Mouse (Mus musculus): ENCODE measurements around the gene Ehd1. TPM values are rescaled to one million over a fixed set of nuclear protein-coding genes. Genes with fewer than 3 reads are reported as not detected.
A peak's percentile ranks its signal among the peaks of the same experiment; 100 is the strongest.
"Not testable (repeated sequence)": the region's sequence is repeated elsewhere in the genome, so short reads cannot be mapped to it uniquely, and the experiment has no call there.

Gene Ehd1
- polyA plus RNA-seq, 1 experiment from 2014 or later, result 68.8 TPM

GRCm38 (mm10) chr19:6281122-6282020 is 4.8 kb downstream of the Ehd1 start:
- Histone ChIP-seq H3K27ac (peak overlapping the region; percentile 98), H3K4me3 (replicated peaks) (no peak overlapping the region), H3K9ac (peak overlapping the region; percentile 95), H3K27me3 (no peaks in the 10 kb centered on the region), H3K9me3 (replicated peaks) (no peaks in the 10 kb centered on the region), H3K36me3 (peaks cover 66% of the 10 kb centered on the region), H3K4me1 (replicated peaks) (peaks cover 91% of the 10 kb centered on the region), H3K4me2 (peak overlapping the region; percentile 98)
- WGBS (ENCODE audit: insufficient replicate concordance), result 69% methylated on average over 14 of the region's 14 CpGs
- DNase-seq (no peak), ATAC-seq (ENCODE audit: low read depth) (no peak)

- no peaks in the 10 kb centered on the region for H3K27me3 ChIP-seq
- no peak overlapping the region for H3K4me3 ChIP-seq (replicated peaks)
- peak overlapping the region; percentile 66 for H3K4me2 ChIP-seq
- H3K9me3 ChIP-seq (replicated peaks), result no peaks in the 10 kb centered on the region
- 11% methylated on average over 5 of the region's 5 CpGs for WGBS (ENCODE audit: insufficient replicate concordance)
- ATAC-seq (ENCODE audit: low read depth) (peak; percentile 21; the same call in 1 of the 2 replicates), DNase-seq (no peak)
- peak overlapping the region; percentile 95 for H3K9ac ChIP-seq
- H3K27ac ChIP-seq, result peak overlapping the region; percentile 98
- peaks cover 82% of the 10 kb centered on the region for H3K36me3 ChIP-seq
- peaks cover 100% of the 10 kb centered on the region for H3K4me1 ChIP-seq (replicated peaks)
Measured at GRCm38 (mm10) chr19:6283001-6283400, 6.5 kb downstream of the Ehd1 start.

DNA sequence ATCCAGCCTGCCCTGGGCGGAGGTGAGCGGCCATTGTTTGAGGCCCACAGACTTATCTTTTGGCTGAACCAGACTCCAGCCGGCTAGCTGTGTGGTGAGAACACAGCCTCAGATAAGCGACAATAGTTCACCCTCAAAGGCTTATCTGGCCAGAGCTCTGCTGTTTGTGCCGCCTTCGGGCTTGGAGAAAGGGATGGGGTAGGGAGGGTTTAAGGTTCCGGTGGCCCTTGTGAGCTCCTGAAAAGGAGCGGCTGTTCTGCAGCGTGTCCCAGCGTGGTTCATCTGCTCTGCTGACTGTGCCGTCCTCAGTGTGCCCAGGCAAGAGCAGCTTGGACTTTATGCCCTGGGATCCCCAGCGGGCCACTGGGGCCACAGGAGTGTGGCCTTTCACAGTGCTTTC is 8.0 kb downstream of the Ehd1 start:
- Histone ChIP-seq H3K4me2 (peak overlapping the region; percentile 66), H3K27ac (peak overlapping the region; percentile 98), H3K4me1 (replicated peaks) (peaks cover 100% of the 10 kb centered on the region), H3K9me3 (replicated peaks) (no peaks in the 10 kb centered on the region), H3K27me3 (no peaks in the 10 kb centered on the region), H3K9ac (peak overlapping the region; percentile 95), H3K36me3 (peaks cover 84% of the 10 kb centered on the region), H3K4me3 (replicated peaks) (peak overlapping the region; percentile 35)
- peak; percentile 78 for ATAC-seq (ENCODE audit: low read depth)
- DNase-seq, result peak; percentile 76
- WGBS (ENCODE audit: insufficient replicate concordance), result 8% methylated on average over 12 of the region's 12 CpGs

DNA sequence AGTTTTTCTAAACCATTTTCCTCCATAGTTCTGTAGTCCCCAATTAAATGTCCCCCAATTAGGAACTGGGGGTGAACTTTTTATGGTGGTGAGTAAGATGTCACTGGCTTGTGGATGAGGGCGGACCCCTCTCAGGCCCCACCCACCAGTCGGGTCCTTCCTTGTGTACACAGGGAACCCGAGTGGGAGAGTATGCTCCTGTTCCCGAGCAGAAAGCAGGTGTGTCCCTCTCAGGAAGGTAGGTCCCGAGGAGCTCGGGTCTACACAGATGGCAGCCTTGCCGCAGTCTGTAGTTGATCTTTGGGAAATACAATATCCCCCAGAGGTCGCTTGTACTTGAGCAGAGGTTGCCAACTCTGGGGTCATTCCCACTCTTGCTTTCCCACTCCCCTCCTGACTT is 8.7 kb downstream of the Ehd1 start:
- 0 out of 2 replicates have a peak, but pooled peaks have one; percentile 14 for ATAC-seq (ENCODE audit: low read depth)
- Histone ChIP-seq H3K9ac (peak overlapping the region; percentile 95), H3K36me3 (peaks cover 85% of the 10 kb centered on the region), H3K9me3 (replicated peaks) (no peaks in the 10 kb centered on the region), H3K4me3 (replicated peaks) (peak overlapping the region; percentile 35), H3K4me2 (peak overlapping the region; percentile 66), H3K27me3 (no peaks in the 10 kb centered on the region), H3K4me1 (replicated peaks) (peaks cover 100% of the 10 kb centered on the region), H3K27ac (peak overlapping the region; percentile 98)
- WGBS (ENCODE audit: insufficient replicate concordance), result 15% methylated on average over 8 of the region's 8 CpGs
- DNase-seq, result peak; percentile 53

DNA sequence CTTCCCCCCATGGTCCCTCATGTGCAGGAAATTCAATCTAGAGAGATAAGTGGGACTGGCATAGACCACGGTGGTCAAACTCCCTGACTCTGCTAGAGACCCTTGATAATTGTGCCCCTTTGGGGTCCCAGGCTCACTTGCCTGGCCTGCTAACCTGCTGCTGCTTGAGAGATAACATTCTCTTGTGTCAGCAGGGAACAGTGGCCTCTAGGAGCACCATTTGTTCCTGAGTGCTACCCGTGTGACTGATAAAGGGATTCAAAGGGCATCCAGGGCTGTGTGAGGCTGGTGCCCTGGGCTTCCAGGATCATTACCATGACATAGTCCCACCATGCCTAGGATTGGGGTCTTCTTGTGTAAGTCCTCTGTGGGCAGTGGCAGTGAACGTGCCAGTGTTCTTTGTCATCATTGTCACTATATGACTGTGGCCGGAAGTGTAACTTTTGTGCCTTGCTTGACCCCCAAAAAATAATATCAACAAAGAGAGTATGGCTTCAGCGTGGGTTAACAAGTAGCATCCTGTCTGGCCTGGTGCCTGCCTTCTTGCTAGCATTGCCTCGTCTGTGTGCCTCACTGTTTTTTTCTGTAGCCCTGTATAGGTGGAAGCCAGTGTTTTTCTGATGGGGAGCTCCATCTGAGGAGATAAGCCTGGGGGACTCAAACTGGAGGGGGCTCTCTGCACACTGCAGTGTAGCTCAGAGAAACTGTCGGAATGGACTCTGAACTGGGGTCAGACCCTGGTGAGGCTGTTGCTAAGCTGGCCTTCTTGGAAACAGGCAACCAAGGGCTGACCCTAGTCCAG is 9.3 kb downstream of the Ehd1 start:
- Histone ChIP-seq H3K4me2 (peak overlapping the region; percentile 66), H3K36me3 (peaks cover 82% of the 10 kb centered on the region), H3K4me1 (replicated peaks) (peaks cover 100% of the 10 kb centered on the region), H3K4me3 (replicated peaks) (peak overlapping the region; percentile 35), H3K27me3 (no peaks in the 10 kb centered on the region), H3K9ac (peak overlapping the region; percentile 95), H3K9me3 (replicated peaks) (no peaks in the 10 kb centered on the region), H3K27ac (peak overlapping the region; percentile 98)
- WGBS (ENCODE audit: insufficient replicate concordance), result 22% methylated on average over 7 of the region's 7 CpGs
- DNase-seq (peak; percentile 63), ATAC-seq (ENCODE audit: low read depth) (peak; percentile 64)

- H3K36me3 ChIP-seq, result peaks cover 82% of the 10 kb centered on the region
- no peaks in the 10 kb centered on the region for H3K9me3 ChIP-seq (replicated peaks)
- peak; percentile 39 for ATAC-seq (ENCODE audit: low read depth)
- WGBS (ENCODE audit: insufficient replicate concordance), result 66% methylated on average over 19 of the region's 19 CpGs
- H3K27ac ChIP-seq, result peak overlapping the region; percentile 98
- peaks cover 100% of the 10 kb centered on the region for H3K4me1 ChIP-seq (replicated peaks)
- H3K9ac ChIP-seq, result peak overlapping the region; percentile 95
- peak overlapping the region; percentile 35; the same call in 1 of the 2 replicates for H3K4me3 ChIP-seq (replicated peaks)
- DNase-seq, result peak; percentile 57
- peak overlapping the region; percentile 66 for H3K4me2 ChIP-seq
- H3K27me3 ChIP-seq, result no peaks in the 10 kb centered on the region
Measured at GRCm38 (mm10) chr19:6286434-6287401, 10.2 kb downstream of the Ehd1 start.

DNA sequence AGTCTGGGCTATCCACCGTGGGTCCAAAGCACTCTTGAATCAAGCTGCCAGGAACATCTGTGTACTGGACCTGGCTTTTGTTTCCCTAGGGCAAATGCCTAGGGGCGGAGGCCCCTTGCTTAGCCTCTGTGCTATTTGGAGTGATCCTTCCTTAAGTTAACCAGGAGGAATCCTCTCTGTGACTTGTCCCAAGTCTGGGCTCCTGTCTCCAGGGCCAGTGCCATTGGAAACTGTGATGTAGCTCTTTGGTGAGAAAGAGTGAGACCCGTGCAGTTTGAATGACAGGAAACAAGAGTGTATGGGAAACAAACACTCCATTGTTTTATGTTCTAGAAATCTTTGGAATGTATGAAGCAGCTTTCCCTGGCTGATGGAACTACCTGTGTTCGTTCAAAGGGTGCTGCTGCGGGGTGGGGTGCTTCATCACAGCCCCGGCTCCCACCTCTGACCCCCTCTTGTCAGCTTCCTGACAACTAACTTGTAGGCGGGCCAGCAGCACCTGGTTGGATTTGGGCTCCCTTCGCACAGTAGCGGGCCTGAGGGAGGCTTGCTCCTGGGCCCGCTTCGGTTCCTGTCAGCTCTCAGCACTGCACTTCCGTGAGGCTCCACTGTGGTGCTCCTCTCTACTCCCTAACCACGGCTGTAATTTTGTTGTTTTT is 11.8 kb downstream of the Ehd1 start:
- Histone ChIP-seq H3K36me3 (peaks cover 74% of the 10 kb centered on the region), H3K4me1 (replicated peaks) (peaks cover 95% of the 10 kb centered on the region), H3K4me3 (replicated peaks) (no peak overlapping the region), H3K9me3 (replicated peaks) (no peaks in the 10 kb centered on the region), H3K4me2 (0 out of 2 replicates have a peak overlapping the region, but pooled peaks have one; percentile 1), H3K9ac (peak overlapping the region; percentile 39), H3K27me3 (no peaks in the 10 kb centered on the region), H3K27ac (peak overlapping the region; percentile 98)
- 69% methylated on average over 13 of the region's 13 CpGs for WGBS (ENCODE audit: insufficient replicate concordance)
- no peak for DNase-seq
- no peak for ATAC-seq (ENCODE audit: low read depth)

- peaks cover 86% of the 10 kb centered on the region for H3K4me1 ChIP-seq (replicated peaks)
- no peaks in the 10 kb centered on the region for H3K27me3 ChIP-seq
- H3K9me3 ChIP-seq (replicated peaks), result no peaks in the 10 kb centered on the region
- ATAC-seq (ENCODE audit: low read depth), result no peak
- H3K27ac ChIP-seq, result peak overlapping the region; percentile 37
- H3K36me3 ChIP-seq, result peaks cover 82% of the 10 kb centered on the region
- no peak for DNase-seq
- WGBS (ENCODE audit: insufficient replicate concordance), result 75% methylated on average over 14 of the region's 14 CpGs
- H3K4me2 ChIP-seq, result no peak overlapping the region; the same call in 1 of the 2 replicates
- peak overlapping the region; percentile 14; the same call in 1 of the 2 replicates for H3K9ac ChIP-seq
- H3K4me3 ChIP-seq (replicated peaks), result no peak overlapping the region
Measured at GRCm38 (mm10) chr19:6289696-6290238, 13.2 kb downstream of the Ehd1 start.

DNA sequence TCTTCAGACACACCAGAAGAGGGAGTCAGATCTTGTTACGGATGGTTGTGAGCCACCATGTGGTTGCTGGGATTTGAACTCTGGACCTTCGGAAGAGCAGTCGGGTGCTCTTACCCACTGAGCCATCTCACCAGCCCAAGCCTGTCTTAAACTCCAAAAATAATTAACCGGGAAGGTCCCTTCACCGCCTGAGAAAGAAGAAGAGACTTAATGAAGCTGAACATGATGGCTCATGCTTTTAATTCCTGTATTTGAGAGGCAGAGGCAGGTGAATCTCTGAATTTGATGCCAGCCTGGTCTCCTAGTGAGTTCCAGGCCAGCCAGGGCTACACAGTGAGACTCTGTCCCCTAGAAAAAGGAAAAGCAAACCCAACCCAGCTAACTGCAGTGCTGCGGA is 14.2 kb downstream of the Ehd1 start:
- H3K9me3 ChIP-seq (replicated peaks); DNase-seq; H3K27me3 ChIP-seq; ATAC-seq (ENCODE audit: low read depth): not testable (repeated sequence)
- peaks cover 85% of the 10 kb centered on the region for H3K36me3 ChIP-seq
- H3K9ac ChIP-seq, result peak overlapping the region; percentile 72; the same call in 1 of the 2 replicates
- peak overlapping the region; percentile 93 for H3K27ac ChIP-seq
- peak overlapping the region; percentile 48 for H3K4me2 ChIP-seq
- 72% methylated on average over 5 of the region's 6 CpGs for WGBS (ENCODE audit: insufficient replicate concordance)
- peaks cover 86% of the 10 kb centered on the region for H3K4me1 ChIP-seq (replicated peaks)
- H3K4me3 ChIP-seq (replicated peaks), result 0 out of 2 replicates have a peak overlapping the region, but pooled peaks have one; percentile 18
